Mouse (Mus musculus) large intestine, adult 2 months (tissue): ENCODE measurements around the gene Arhgap44. TPM values are rescaled to one million over a fixed set of nuclear protein-coding genes. Genes with fewer than 3 reads are reported as not detected.

Experiments
- polyA plus RNA-seq: library from polyadenylated mRNA; depleted of rRNA; stranded (reverse); fragments of >200 nt; gene quantifications from 2 replicates; pipeline ENCODE4 v1.2.3, GENCODE M21; 2012; rRNA removed

The Arhgap44 gene
- polyA plus RNA-seq, 1 experiment = 1.6 TPM

Other genes starting within 250 kb of the Arhgap44 start
- 13.3 and 14.3 TPM in 2 replicates for gene Elac2, start 183.9 kb downstream of the Arhgap44 start, polyA plus RNA-seq
- not detected in 2 replicates for gene 1700086D15Rik, start 3.1 kb downstream of the Arhgap44 start, polyA plus RNA-seq
- 1.8 and 5.6 TPM in 2 replicates for gene Myocd, start 107.0 kb upstream of the Arhgap44 start, polyA plus RNA-seq